Mouse (Mus musculus): ENCODE measurements around the gene Rgp1.

DNA sequence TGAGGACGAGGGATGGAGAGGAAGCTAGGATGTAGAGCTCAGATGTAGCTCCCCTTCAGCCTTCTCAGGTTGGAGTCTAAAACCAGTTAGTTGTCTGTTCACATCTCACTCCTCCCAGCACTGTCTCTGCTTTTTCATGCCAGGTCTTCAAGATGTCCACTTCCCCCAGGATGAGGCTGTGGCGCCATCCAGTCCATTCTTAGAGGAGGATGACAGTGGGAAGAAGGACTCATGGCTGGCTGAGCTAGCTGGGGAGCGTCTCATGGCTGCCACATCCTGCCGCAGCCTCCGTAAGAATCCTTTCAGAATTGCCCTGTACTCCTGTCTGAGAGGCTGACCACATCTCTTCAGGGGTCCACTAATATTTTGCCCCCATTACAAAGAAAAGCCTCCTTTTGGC lies 2.2 kb downstream of the Rgp1 start:
- TF ChIP-seq CTCF (IDR thresholded peaks at IDR 0.05; ENCODE audit: extremely low read depth, insufficient read depth, insufficient read length, insufficient replicate concordance) (no peak), POLR2A (IDR thresholded peaks at IDR 0.05; ENCODE audit: low read depth, low read length) (no peak)

All from spleen, adult 2 months (tissue).